Mouse (Mus musculus) neural tube, embryonic 15.5 days (tissue): ENCODE results near the gene Vmn1r188. TPM values are rescaled to one million over a fixed set of nuclear protein-coding genes. Genes with fewer than 3 reads are reported as not detected.
"Not testable (repeated sequence)": the region's sequence is repeated elsewhere in the genome, so short reads cannot be mapped to it uniquely, and the experiment has no call there.

Experiments used
- ATAC-seq: fragments of 200-750 bp; cut with Nextera tagmentation; 2 replicates; pipeline ENCODE4 v1.8.0; 2017; ENCODE audit warnings: mild to moderate bottlenecking, moderate TSS enrichment, moderate library complexity; ENCODE audit not compliant: low FRiP score
- H3K27ac ChIP-seq: fragments of 300-500 bp; sonication (generic); replicated peaks from 2 replicates; pipeline ENCODE4 v1.5.1; 2015; ENCODE audit warnings: mild to moderate bottlenecking, inconsistent platforms
- H3K27me3 ChIP-seq: fragments of 300-500 bp; sonication (generic); replicated peaks from 2 replicates; pipeline ENCODE4 v1.6.1; 2015; ENCODE audit warnings: inconsistent platforms
- H3K36me3 ChIP-seq: fragments of 300-500 bp; sonication (generic); 2 replicates; pipeline ENCODE4 v1.6.1; 2015; ENCODE audit warnings: inconsistent platforms
- H3K4me1 ChIP-seq: fragments of 300-500 bp; sonication (generic); 2 replicates; pipeline ENCODE4 v1.6.1; 2015; ENCODE audit warnings: inconsistent platforms
- H3K4me2 ChIP-seq: fragments of 300-500 bp; sonication (generic); 2 replicates; pipeline ENCODE4 v1.6.1; 2015; ENCODE audit warnings: inconsistent platforms, mild to moderate bottlenecking, moderate library complexity
- H3K4me3 ChIP-seq: fragments of 300-500 bp; sonication (generic); replicated peaks from 2 replicates; pipeline ENCODE4 v1.5.1; 2015; ENCODE audit warnings: mild to moderate bottlenecking, inconsistent platforms
- H3K9ac ChIP-seq: fragments of 300-500 bp; sonication (generic); replicated peaks from 2 replicates; pipeline ENCODE4 v1.6.1; 2015; ENCODE audit warnings: mild to moderate bottlenecking, inconsistent platforms
- H3K9me3 ChIP-seq: fragments of 300-500 bp; sonication (generic); replicated peaks from 2 replicates; pipeline ENCODE4 v1.6.1; 2016; ENCODE audit warnings: inconsistent platforms
- WGBS: fragments of 180-500 bp; shearing (Covaris S2); methylation state at CpG from one replicate; pipeline ENCODE4 v1.1.7; 2015; ENCODE audit warnings: mixed read lengths; 5-methylcytosine and 5-hydroxymethylcytosine counted together
- polyA plus RNA-seq: library from polyadenylated mRNA; unstranded; fragments of >200 nt; fragmentation: Nextera tagmentation; extraction: Ambion mirVana; gene quantifications from 2 replicates; pipeline ENCODE4 v1.2.1, GENCODE M21; 2015

Vmn1r188 gene
- polyA plus RNA-seq, 1 experiment from 2014 or later, result not detected

- peak overlapping the region; percentile 78 for H3K27ac ChIP-seq
- peak overlapping the region; percentile 78 for H3K4me2 ChIP-seq
- peak overlapping the region; percentile 44 for H3K4me3 ChIP-seq
- H3K36me3 ChIP-seq, result no peaks in the 10 kb centered on the region
- peak overlapping the region; percentile 26; the same call in 1 of the 2 replicates for H3K9ac ChIP-seq
- no peak for ATAC-seq
- WGBS, result 3% methylated on average over 13 of the region's 13 CpGs
- no peaks in the 10 kb centered on the region for H3K9me3 ChIP-seq
- H3K27me3 ChIP-seq, result no peaks in the 10 kb centered on the region
- H3K4me1 ChIP-seq, result peaks cover 24% of the 10 kb centered on the region
Measured at GRCm38 (mm10) chr13:22041651-22042567, 42.3 kb upstream of the Vmn1r188 start.

DNA sequence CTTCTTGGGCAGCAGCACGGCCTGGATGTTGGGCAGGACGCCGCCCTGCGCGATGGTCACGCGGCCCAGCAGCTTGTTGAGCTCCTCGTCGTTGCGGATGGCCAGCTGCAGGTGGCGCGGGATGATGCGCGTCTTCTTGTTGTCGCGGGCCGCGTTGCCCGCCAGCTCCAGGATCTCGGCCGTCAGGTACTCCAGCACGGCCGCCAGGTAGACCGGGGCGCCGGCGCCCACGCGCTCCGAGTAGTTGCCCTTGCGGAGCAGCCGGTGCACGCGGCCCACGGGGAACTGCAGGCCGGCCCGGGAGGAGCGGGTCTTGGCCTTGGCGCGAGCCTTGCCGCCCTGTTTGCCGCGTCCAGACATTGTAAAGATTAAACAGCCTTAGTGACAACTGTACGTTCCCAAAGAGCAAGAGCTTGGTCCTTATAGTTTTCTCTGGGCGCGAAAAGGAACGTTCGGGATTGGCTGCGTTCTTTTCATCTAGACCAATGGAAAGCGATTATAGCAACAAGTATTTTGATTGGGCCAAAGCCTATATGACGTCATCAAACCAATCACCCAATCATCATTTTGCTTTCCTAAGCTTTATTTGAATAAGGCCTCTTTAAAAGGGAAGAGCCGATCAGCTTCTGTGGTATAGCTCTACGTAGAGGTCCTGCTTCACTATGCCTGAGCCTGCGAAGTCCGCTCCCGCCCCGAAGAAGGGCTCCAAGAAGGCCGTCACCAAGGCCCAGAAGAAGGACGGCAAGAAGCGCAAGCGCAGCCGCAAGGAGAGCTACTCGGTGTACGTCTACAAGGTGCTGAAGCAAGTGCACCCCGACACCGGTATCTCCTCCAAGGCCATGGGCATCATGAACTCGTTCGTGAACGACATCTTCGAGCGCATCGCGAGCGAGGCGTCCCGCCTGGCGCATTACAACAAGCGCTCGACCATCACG, 41.4 kb upstream of the Vmn1r188 start, which contains the start of the genes Hist1h2ag and Hist1h2bj:
Gene Hist1h2ag, minus strand, starts transcription at position 377 of the 935 bp plus-strand sequence.
Gene Hist1h2bj, plus strand, starts transcription at position 647 of the 935 bp plus-strand sequence.
- H3K9ac ChIP-seq, result peak within 1 kb of the TSS; percentile 47
- WGBS, result 0% methylated on average over 42 of the region's 80 CpGs
- peak within 1 kb of the TSS; percentile 78 for H3K4me2 ChIP-seq
- not testable (repeated sequence) for H3K27me3 ChIP-seq, H3K9me3 ChIP-seq, H3K36me3 ChIP-seq
- ATAC-seq, result peak; percentile 92
- H3K27ac ChIP-seq, result peak within 1 kb of the TSS; percentile 84
- peak within 1 kb of the TSS; percentile 44 for H3K4me3 ChIP-seq
- H3K4me1 ChIP-seq, result peaks cover 24% of the 10 kb centered on the region

- H3K4me3 ChIP-seq, result peak overlapping the region; percentile 44
- peak overlapping the region; percentile 78 for H3K4me2 ChIP-seq
- H3K27ac ChIP-seq, result peak overlapping the region; percentile 84
- H3K4me1 ChIP-seq, result peaks cover 24% of the 10 kb centered on the region
- H3K9me3 ChIP-seq, result no peaks in the 10 kb centered on the region
- H3K36me3 ChIP-seq, result no peaks in the 10 kb centered on the region
- 1% methylated on average over 13 of the region's 14 CpGs for WGBS
- ATAC-seq, result peak; percentile 10
- peak overlapping the region; percentile 47 for H3K9ac ChIP-seq
- H3K27me3 ChIP-seq, result no peaks in the 10 kb centered on the region
Measured at GRCm38 (mm10) chr13:22043503-22044431, 40.5 kb upstream of the Vmn1r188 start.

GRCm38 (mm10) chr13:22044432-22045155, 39.6 kb upstream of the Vmn1r188 start:
- no peaks in the 10 kb centered on the region for H3K36me3 ChIP-seq
- H3K9ac ChIP-seq, result no peak overlapping the region
- WGBS, result 89% methylated on average over 6 of the region's 6 CpGs
- H3K4me3 ChIP-seq, result no peak overlapping the region
- H3K4me2 ChIP-seq, result no peak overlapping the region
- H3K27me3 ChIP-seq, result no peaks in the 10 kb centered on the region
- H3K9me3 ChIP-seq, result no peaks in the 10 kb centered on the region
- H3K27ac ChIP-seq, result no peak overlapping the region
- no peak for ATAC-seq
- H3K4me1 ChIP-seq, result peaks cover 24% of the 10 kb centered on the region

DNA sequence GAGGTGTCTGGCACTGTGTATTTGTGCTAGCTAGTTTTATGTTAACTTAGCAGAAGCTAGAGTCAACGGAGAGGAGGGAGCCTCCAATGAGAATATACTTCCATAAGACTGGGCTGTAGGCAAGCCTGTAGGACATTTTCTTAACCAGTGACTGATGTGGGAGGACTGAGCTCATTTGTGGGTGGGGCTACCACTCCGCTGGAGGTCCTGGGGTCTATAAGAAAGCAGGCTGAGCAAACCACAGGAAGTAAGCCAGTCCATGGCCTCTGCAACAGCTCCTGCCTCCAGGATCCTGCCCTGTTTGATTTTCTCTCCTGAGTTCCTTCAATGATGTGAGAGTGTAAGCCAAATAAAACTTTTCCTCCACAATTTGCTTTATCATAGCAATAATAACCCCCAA, 38.9 kb upstream of the Vmn1r188 start:
- no peak for ATAC-seq
- no peaks in the 10 kb centered on the region for H3K36me3 ChIP-seq
- 66% methylated on average over 2 of the region's 2 CpGs for WGBS
- no peak overlapping the region for H3K9ac ChIP-seq
- H3K27me3 ChIP-seq, result no peaks in the 10 kb centered on the region
- H3K4me1 ChIP-seq, result peaks cover 21% of the 10 kb centered on the region
- no peaks in the 10 kb centered on the region for H3K9me3 ChIP-seq
- no peak overlapping the region for H3K27ac ChIP-seq
- no peak overlapping the region for H3K4me3 ChIP-seq
- no peak overlapping the region for H3K4me2 ChIP-seq

DNA sequence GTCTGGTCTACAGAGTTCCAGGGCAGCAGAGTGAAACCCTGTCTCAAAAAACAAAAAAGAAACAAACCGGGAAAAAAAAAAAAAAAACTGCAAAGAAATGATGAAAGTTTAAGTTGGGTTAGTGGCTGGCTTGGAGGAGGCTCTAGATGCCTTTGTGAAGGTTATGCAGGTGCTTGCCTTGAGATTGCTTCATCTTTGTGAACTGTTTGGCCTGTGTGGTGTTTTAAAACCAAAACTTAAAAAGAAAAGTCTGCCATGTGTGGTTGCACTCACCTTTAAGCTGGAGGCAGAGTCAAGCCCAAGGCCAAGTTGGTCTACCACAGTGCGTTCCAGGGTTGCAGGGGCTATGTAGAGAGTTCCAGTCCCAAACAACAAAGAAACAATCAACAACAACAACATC, 35.2 kb upstream of the Vmn1r188 start:
- ATAC-seq, result no peak
- H3K36me3 ChIP-seq, result no peaks in the 10 kb centered on the region
- no peaks in the 10 kb centered on the region for H3K9me3 ChIP-seq
- H3K27me3 ChIP-seq, result no peaks in the 10 kb centered on the region
- WGBS, result 84% methylated on average over 2 of the region's 2 CpGs
- peaks cover 5% of the 10 kb centered on the region for H3K4me1 ChIP-seq
- no peak overlapping the region for H3K4me3 ChIP-seq
- H3K9ac ChIP-seq, result no peak overlapping the region
- H3K27ac ChIP-seq, result no peak overlapping the region
- no peak overlapping the region for H3K4me2 ChIP-seq

GRCm38 (mm10) chr13:22049737-22050440, 34.4 kb upstream of the Vmn1r188 start:
- WGBS, result under 1% methylated on average over 14 of the region's 14 CpGs
- Histone ChIP-seq H3K27me3 (no peaks in the 10 kb centered on the region), H3K9ac (peak overlapping the region; percentile 63), H3K36me3 (no peaks in the 10 kb centered on the region), H3K4me1 (peaks cover 4% of the 10 kb centered on the region; the same call in 1 of the 2 replicates), H3K27ac (peak overlapping the region; percentile 87), H3K4me2 (peak overlapping the region; percentile 61), H3K9me3 (no peaks in the 10 kb centered on the region), H3K4me3 (peak overlapping the region; percentile 50)
- peak; percentile 38 for ATAC-seq

DNA sequence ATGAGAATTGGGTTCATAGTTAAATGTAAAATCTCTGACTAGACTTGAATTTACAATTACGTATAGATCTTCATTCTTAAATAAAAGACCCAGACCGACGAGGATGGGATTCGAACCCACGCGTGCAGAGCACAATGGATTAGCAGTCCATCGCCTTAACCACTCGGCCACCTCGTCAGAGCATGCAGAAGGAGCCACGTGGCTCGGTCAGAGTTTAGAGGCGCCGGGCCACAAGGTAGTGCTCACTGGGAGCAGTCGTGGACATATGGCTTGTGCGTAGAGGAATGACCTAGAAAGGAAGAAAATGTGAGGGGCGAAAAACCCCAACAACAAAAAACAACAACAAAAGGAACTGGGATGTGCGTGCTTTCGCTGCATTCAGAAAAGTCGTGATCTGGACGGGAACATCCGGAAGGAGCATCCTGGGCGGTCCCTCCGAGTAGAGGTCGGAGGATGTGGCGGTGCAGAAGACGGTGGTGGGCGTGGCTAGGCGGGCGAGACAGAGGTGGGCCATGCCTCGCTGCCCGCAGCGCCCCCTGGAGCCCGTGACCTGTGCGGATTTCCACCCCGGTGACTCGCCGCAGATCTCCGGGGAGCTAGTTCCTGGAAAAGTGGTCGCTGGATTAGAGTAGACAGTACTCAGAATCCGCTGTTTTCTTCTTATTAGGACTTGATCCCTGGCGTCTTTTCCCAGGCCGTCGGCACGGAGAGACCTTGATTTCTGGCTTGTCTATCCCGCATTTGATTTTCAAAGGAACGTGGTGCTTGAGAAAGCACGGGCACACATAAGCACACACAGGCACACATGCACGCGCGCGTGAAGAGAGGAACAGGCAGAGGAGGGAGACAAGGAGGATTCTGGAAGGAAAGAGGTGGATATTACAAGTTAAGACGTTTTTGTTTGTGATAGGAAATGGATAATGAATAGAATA, 33.4 kb upstream of the Vmn1r188 start:
- WGBS, result under 1% methylated on average over 51 of the region's 52 CpGs
- H3K36me3 ChIP-seq, result no peaks in the 10 kb centered on the region

GRCm38 (mm10) chr13:22051523-22051859, 32.7 kb upstream of the Vmn1r188 start:
- Histone ChIP-seq H3K4me3 (peak overlapping the region; percentile 50), H3K27ac (peak overlapping the region; percentile 87), H3K27me3 (no peaks in the 10 kb centered on the region), H3K4me1 (peaks cover 4% of the 10 kb centered on the region; the same call in 1 of the 2 replicates), H3K9ac (peak overlapping the region; percentile 63), H3K4me2 (peak overlapping the region; percentile 61), H3K9me3 (no peaks in the 10 kb centered on the region), H3K36me3 (no peaks in the 10 kb centered on the region)
- WGBS, result 16% methylated on average over 5 of the region's 5 CpGs
- peak; percentile 60; the same call in 1 of the 2 replicates for ATAC-seq

More for the DNA sequence above, 33.4 kb upstream of the Vmn1r188 start:
- peak overlapping the region; percentile 50 for H3K4me3 ChIP-seq
- no peaks in the 10 kb centered on the region for H3K9me3 ChIP-seq
- H3K27ac ChIP-seq, result peak overlapping the region; percentile 87
- peak overlapping the region; percentile 63 for H3K9ac ChIP-seq
- H3K4me2 ChIP-seq, result peak overlapping the region; percentile 61
- H3K4me1 ChIP-seq, result peaks cover 4% of the 10 kb centered on the region; the same call in 1 of the 2 replicates
- peak; percentile 96 for ATAC-seq
- H3K27me3 ChIP-seq, result no peaks in the 10 kb centered on the region
